In the genomic region with DNA sequence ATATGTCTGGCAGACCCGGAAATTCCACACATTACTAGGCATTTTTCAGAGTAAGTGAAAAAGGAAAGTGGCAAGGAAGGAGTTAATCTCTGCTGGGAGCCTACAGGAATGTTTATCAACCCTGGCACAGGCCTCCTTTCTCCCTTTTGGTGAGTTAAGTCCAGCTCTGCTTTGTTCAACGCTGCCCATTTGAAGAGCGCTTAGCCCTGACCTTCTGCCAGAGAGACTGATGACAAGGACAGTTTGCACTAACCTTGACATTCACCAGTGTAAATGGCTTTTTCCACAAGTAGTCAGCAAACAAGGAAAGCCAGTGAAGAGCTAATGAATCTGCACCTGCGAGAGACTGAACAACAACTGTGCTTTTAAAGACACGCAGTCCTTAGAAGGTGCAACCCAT, we compare ENCODE assay signal across 21 mouse cellular contexts.
DNase-seq lines count a peak whose midpoint lies in the region; ATAC-seq lines count a peak whose summit lies in the region.
"Had no signal": no experiment of that assay in that cellular context is flagged by ENCODE, and none has a peak within 500 bp of the region (broad histone marks: within the 10 kb centered on the region; RNA-seq: fewer than 3 reads in every experiment).

No protein-coding gene starts in this region.

- WGBS in embryonic facial prominence, embryonic 11.5 days: 30% methylated on average over 5 of the region's 5 CpGs
- WGBS in embryonic facial prominence, embryonic 10.5 days: 32% methylated on average over 5 of the region's 5 CpGs

- H3K4me1 ChIP-seq in embryonic facial prominence, embryonic 11.5 days (ENCODE audit: control insufficient read depth, insufficient read depth, low read length): no peaks in the 10 kb centered on the region
- peaks cover 8% of the 10 kb centered on the region for H3K4me1 ChIP-seq in embryonic facial prominence, embryonic 10.5 days

- H3K36me3 ChIP-seq in embryonic facial prominence, embryonic 11.5 days (replicated peaks; ENCODE audit: control insufficient read depth, insufficient read depth, low read depth, low read length): no peaks in the 10 kb centered on the region
- no peaks in the 10 kb centered on the region for H3K36me3 ChIP-seq in embryonic facial prominence, embryonic 10.5 days (replicated peaks)
- H3K36me3 ChIP-seq: hindbrain, embryonic 10.5 days; kidney, embryonic 15.5 days; limb, embryonic 12.5 days; midbrain, embryonic 12.5 days had no signal

- ATAC-seq in embryonic facial prominence, embryonic 11.5 days (replicated peaks; ENCODE audit: insufficient number of reproducible peaks, low FRiP score, low TSS enrichment, low read depth): no peak
- ATAC-seq: activated CD4-positive, CD25-positive, alpha-beta regulatory T cell, adult 4 months had no signal

- no peaks in the 10 kb centered on the region for H3K27me3 ChIP-seq in embryonic facial prominence, embryonic 11.5 days (ENCODE audit: control insufficient read depth, insufficient read depth, low read length)
- H3K27me3 ChIP-seq in embryonic facial prominence, embryonic 10.5 days (replicated peaks; ENCODE audit: low read depth, poor library complexity, severe bottlenecking): no peaks in the 10 kb centered on the region
- H3K27me3 ChIP-seq: CH12.LX; kidney, embryonic 15.5 days; limb, embryonic 12.5 days; midbrain, embryonic 12.5 days had no signal

- no peak overlapping the region for H3K9ac ChIP-seq in embryonic facial prominence, embryonic 11.5 days (replicated peaks; ENCODE audit: low read length)
- H3K9ac ChIP-seq: kidney, embryonic 15.5 days; limb, embryonic 12.5 days; liver, embryonic 14.5 days; midbrain, embryonic 12.5 days had no signal

- H3K27ac ChIP-seq in embryonic facial prominence, embryonic 11.5 days (replicated peaks; ENCODE audit: low read depth, low read length): no peak overlapping the region
- H3K27ac ChIP-seq in embryonic facial prominence, embryonic 10.5 days (replicated peaks): no peak overlapping the region
- H3K27ac ChIP-seq: hindbrain, embryonic 10.5 days; kidney, embryonic 15.5 days; layer of hippocampus, adult 2 months; left cerebral cortex, adult 2 months; limb, embryonic 12.5 days; liver, embryonic 14.5 days; midbrain, embryonic 12.5 days had no signal

- peak; percentile 42 for DNase-seq in embryonic facial prominence, embryonic 11.5 days (ENCODE audit: low spot score)
- no peak for DNase-seq in embryonic facial prominence, embryonic 10.5 days (ENCODE audit: low spot score)
- DNase-seq in ovary, adult 18-20 months (ENCODE audit: low spot score): peak; percentile 20
- no peak for DNase-seq in ovary, postnatal 14 days (ENCODE audit: low spot score)
- peak; percentile 33 for DNase-seq in embryo, embryonic 11 days
- DNase-seq in left cerebral cortex, postnatal 36 days (ENCODE audit: low spot score in 2 of 2): no peak
- no peak for DNase-seq in cerebellum, postnatal 25 days
- DNase-seq in cerebellum, adult 9-10 months: no peak
- DNase-seq: cerebellum, adult 2 months; lung, postnatal 10 days; thymus, adult 2 months had no signal

- intact Hi-C loops in left cerebral cortex, postnatal 36 days (cut with DNase I): no loop called here

- H3K4me3 ChIP-seq in embryonic facial prominence, embryonic 11.5 days (ENCODE audit: low read depth, low read length): no peak overlapping the region
- no peak overlapping the region for H3K4me3 ChIP-seq in embryonic facial prominence, embryonic 10.5 days
- H3K4me3 ChIP-seq: hindbrain, embryonic 10.5 days; kidney, embryonic 15.5 days; layer of hippocampus, adult 2 months; left cerebral cortex, adult 2 months; limb, embryonic 12.5 days; midbrain, embryonic 12.5 days; myocyte had no signal

- no peak overlapping the region for H3K4me2 ChIP-seq in embryonic facial prominence, embryonic 11.5 days (ENCODE audit: low read depth, low read length)
- H3K4me2 ChIP-seq: kidney, embryonic 15.5 days; limb, embryonic 12.5 days; midbrain, embryonic 12.5 days had no signal

- no peaks in the 10 kb centered on the region for H3K9me3 ChIP-seq in embryonic facial prominence, embryonic 11.5 days (replicated peaks; ENCODE audit: control insufficient read depth, low read length)
- H3K9me3 ChIP-seq in embryonic facial prominence, embryonic 10.5 days: no peaks in the 10 kb centered on the region
- H3K9me3 ChIP-seq: hindbrain, embryonic 10.5 days; kidney, embryonic 15.5 days; limb, embryonic 12.5 days; midbrain, embryonic 12.5 days had no signal

Comparison
In these comparisons a context has a peak if more than half of its experiments do, and no peak if none do; other contexts are left out.
1. DNase-seq: peak in embryonic facial prominence, embryonic 11.5 days (single experiment), ovary, adult 18-20 months (single experiment) and embryo, embryonic 11 days (single experiment); none in embryonic facial prominence, embryonic 10.5 days (single experiment), ovary, postnatal 14 days (single experiment), left cerebral cortex, postnatal 36 days (0 of 2), cerebellum, postnatal 25 days (0 of 2) and cerebellum, adult 9-10 months (single experiment).